Mouse (Mus musculus) gastrocnemius, adult 2 months (tissue): ENCODE measurements around the gene Sowahb. TPM values are rescaled to one million over a fixed set of nuclear protein-coding genes. Genes with fewer than 3 reads are reported as not detected.

Source experiments
- DNase-seq: peaks from one replicate; pipeline ENCODE4 v3.0.0; 2022
- H3K27ac ChIP-seq: fragments of 200-600 bp; 2 replicates; pipeline ENCODE4 v1.8.1; 2022; ENCODE audit warnings: mild to moderate bottlenecking
- H3K4me3 ChIP-seq: fragments of 200-600 bp; 2 replicates; pipeline ENCODE4 v1.8.1; 2022; ENCODE audit warnings: mild to moderate bottlenecking, moderate library complexity
- CTCF ChIP-seq: fragments of 200-600 bp; IDR thresholded peaks from 2 replicates; pipeline ENCODE4 v1.8.1; 2022; ENCODE audit warnings: antibody characterized with exemption, mild to moderate bottlenecking, moderate library complexity
- intact Hi-C: fragments of 180-260 bp; cut with DNase I; formaldehyde crosslinking; loops from one replicate; pipeline ENCODE4 v1.15.1; 2025
- total RNA-seq, 2 experiments: library from RNA; stranded (reverse); gene quantifications; 2 replicates each; pipeline ENCODE4 v1.2.3; 2021

The Sowahb gene
- total RNA-seq, 2 experiments from 2014 or later = not detected

GRCm38 (mm10) chr5:93053606-93054397 lies 9.0 kb upstream of the Sowahb start:
- no peak overlapping the region for H3K27ac ChIP-seq
- intact Hi-C loops = loop anchor here (2.0 kb wide), 1 partner anchor 109 kb away; no protein-coding TSS in a partner anchor
- no peak overlapping the region for H3K4me3 ChIP-seq
- no peak for DNase-seq
- TF ChIP-seq CTCF = peak; percentile 45

GRCm38 (mm10) chr5:93051951-93052350 lies 7.1 kb upstream of the Sowahb start:
- intact Hi-C loops = no loop called here
- no peak for TF ChIP-seq CTCF
- DNase-seq = peak; percentile 32
- Histone ChIP-seq H3K4me3 (0 out of 2 replicates have a peak overlapping the region, but pooled peaks have one; percentile 5), H3K27ac (peak overlapping the region; percentile 38)

- DNase-seq = no peak
- intact Hi-C loops = no loop called here
- Histone ChIP-seq H3K27ac (no peak overlapping the region), H3K4me3 (no peak overlapping the region)
- TF ChIP-seq CTCF = peak; percentile 27; the same call in 1 of the 2 replicates
Observed at GRCm38 (mm10) chr5:93051041-93051440, 6.2 kb upstream of the Sowahb start.

GRCm38 (mm10) chr5:93049971-93050370 lies 5.1 kb upstream of the Sowahb start:
- Histone ChIP-seq H3K4me3 (no peak overlapping the region), H3K27ac (no peak overlapping the region)
- no peak for TF ChIP-seq CTCF
- DNase-seq = no peak
- intact Hi-C loops = no loop called here

- no peak overlapping the region for H3K4me3 ChIP-seq
- H3K27ac ChIP-seq = no peak overlapping the region
- intact Hi-C loops = no loop called here
- no peak for TF ChIP-seq CTCF
- DNase-seq = no peak
Observed at GRCm38 (mm10) chr5:93048481-93049240, 3.8 kb upstream of the Sowahb start.

- Histone ChIP-seq H3K27ac (no peak overlapping the region), H3K4me3 (no peak overlapping the region)
- no peak for TF ChIP-seq CTCF
- DNase-seq = no peak
- intact Hi-C loops = no loop called here
Observed at GRCm38 (mm10) chr5:93046306-93046845, 1.6 kb upstream of the Sowahb start.

GRCm38 (mm10) chr5:93045371-93045714 lies 521 bp upstream of the Sowahb start:
- intact Hi-C loops = no loop called here
- no peak overlapping the region for H3K27ac ChIP-seq
- no peak for TF ChIP-seq CTCF
- no peak for DNase-seq
- peak overlapping the region; percentile 76 for H3K4me3 ChIP-seq

- no peak overlapping the region for H3K27ac ChIP-seq
- H3K4me3 ChIP-seq = peak overlapping the region; percentile 76
- no peak for TF ChIP-seq CTCF
- intact Hi-C loops = no loop called here
- DNase-seq = no peak
Observed at GRCm38 (mm10) chr5:93043688-93044583, 886 bp downstream of the Sowahb start.

- Histone ChIP-seq H3K4me3 (no peak overlapping the region), H3K27ac (no peak overlapping the region)
- DNase-seq = no peak
- TF ChIP-seq CTCF = no peak
- intact Hi-C loops = no loop called here
Observed at GRCm38 (mm10) chr5:93042831-93043687, 1.8 kb downstream of the Sowahb start.

- Histone ChIP-seq H3K4me3 (no peak overlapping the region), H3K27ac (no peak overlapping the region)
- DNase-seq = peak; percentile 20
- TF ChIP-seq CTCF = no peak
- intact Hi-C loops = no loop called here
Observed at GRCm38 (mm10) chr5:93042031-93042430, 2.8 kb downstream of the Sowahb start.

GRCm38 (mm10) chr5:93041276-93041675 lies 3.5 kb downstream of the Sowahb start:
- DNase-seq = no peak
- TF ChIP-seq CTCF = no peak
- H3K27ac ChIP-seq = no peak overlapping the region
- H3K4me3 ChIP-seq = no peak overlapping the region
- intact Hi-C loops = no loop called here
